Comparison of ENCODE assay signal across 7 mouse cellular contexts in genomic region chr14:122190941-122191510, GRCm38 (mm10). TPM values are rescaled to one million over a fixed set of nuclear protein-coding genes. Genes with fewer than 3 reads are reported as not detected.
A peak's percentile ranks its signal among the peaks of the same experiment; 100 is the strongest.
DNase-seq lines count a peak whose midpoint lies in the region; ATAC-seq lines count a peak whose summit lies in the region.

No protein-coding gene starts in this region.

- WGBS in hindbrain, embryonic 12.5 days = 16% methylated on average over 7 of the region's 7 CpGs

- peak; percentile 61 for DNase-seq in MEL-GATA-1-ER (ENCODE audit: extremely low read depth, low read depth)
- DNase-seq in brain, adult 2 months (ENCODE audit: low read depth, low spot score) = peak; percentile 83
- peak; percentile 53 to 73 for DNase-seq in layer of hippocampus, postnatal 14 days (ENCODE audit: low spot score in 2 of 2)
- peak; percentile 76 for DNase-seq in lung, postnatal 36 days
- DNase-seq in right cerebral cortex, adult 2 months (ENCODE audit: low spot score in 2 of 2) = peak; percentile 73 to 77

- no peak overlapping the region for H3K4me2 ChIP-seq in hindbrain, embryonic 12.5 days (replicated peaks)

- no peaks in the 10 kb centered on the region for H3K9me3 ChIP-seq in hindbrain, embryonic 12.5 days (replicated peaks)

- H3K4me1 ChIP-seq in hindbrain, embryonic 12.5 days = no peaks in the 10 kb centered on the region

- H3K36me3 ChIP-seq in hindbrain, embryonic 12.5 days = no peaks in the 10 kb centered on the region

- no peaks in the 10 kb centered on the region for H3K27me3 ChIP-seq in hindbrain, embryonic 12.5 days

- no peak overlapping the region for H3K4me3 ChIP-seq in hindbrain, embryonic 12.5 days

- ATAC-seq in erythroblast, adult 5-6 weeks (replicated peaks; ENCODE audit: low FRiP score, poor library complexity, severe bottlenecking) = peak; percentile 83
- peak; percentile 76 for ATAC-seq in hindbrain, embryonic 12.5 days (ENCODE audit: low FRiP score)

- H3K9ac ChIP-seq in hindbrain, embryonic 12.5 days = no peak overlapping the region

- no peak overlapping the region for H3K27ac ChIP-seq in hindbrain, embryonic 12.5 days

RNA-seq across cellular contexts. Expression of gene Clybl, which starts 9.5 kb away (rescaled TPM):
- total RNA-seq in erythroblast, adult 5-6 weeks (2015; ENCODE audit: low replicate concordance) = 11.1 and 24.4 TPM in 2 replicates
- 2.6 and 6.8 TPM in 2 replicates for total RNA-seq in erythroblast, adult 5-6 weeks (2017; ENCODE audit: low replicate concordance)
- polyA plus RNA-seq in hindbrain, embryonic 12.5 days (2016; fragmentation: Nextera tagmentation; extraction: Ambion mirVana) = 16.5 and 20.3 TPM in 2 replicates
- 10 to 100 TPM; 25.5 to 26.8 TPM for total RNA-seq in layer of hippocampus, postnatal 14 days (2021)
